9 mouse cellular contexts compared by ENCODE assay signal in genomic region chr2:35714742-35715167, GRCm38 (mm10).
DNase-seq lines count a peak whose midpoint lies in the region; ATAC-seq and TF ChIP-seq lines count a peak whose summit lies in the region.
"Had no signal": no experiment of that assay in that cellular context is flagged by ENCODE, and none has a peak within 500 bp of the region (broad histone marks: within the 10 kb centered on the region; RNA-seq: fewer than 3 reads in every experiment).

No protein-coding gene starts in this region.

- 22% methylated on average over 8 of the region's 8 CpGs for WGBS in heart, embryonic 15.5 days

- TF ChIP-seq CTCF in Patski (IDR thresholded peaks at IDR 0.05), result no peak

- peaks cover 69% of the 10 kb centered on the region for H3K36me3 ChIP-seq in heart, embryonic 15.5 days

- DNase-seq in cerebellum, adult 9-10 months, result peak; percentile 71
- DNase-seq in cerebellum, postnatal 10 days, result no peak
- DNase-seq in left cerebral cortex, postnatal 25 days (ENCODE audit: low spot score in 2 of 2), result peak; percentile 32 to 75
- DNase-seq in left cerebral cortex, postnatal 36 days (ENCODE audit: low spot score in 2 of 2), result no peak
- peak; percentile 56 for DNase-seq in Patski (ENCODE audit: low read depth, low spot score)
- DNase-seq in spleen, adult 18-20 months, result no peak
- DNase-seq in adrenal gland, postnatal 4 days (ENCODE audit: low spot score in 2 of 2), result no peak
- DNase-seq: gastrocnemius, postnatal 36 days had no signal

- H3K9ac ChIP-seq in heart, embryonic 15.5 days, result no peak overlapping the region

- in situ Hi-C loops in Patski (cut with MboI; ENCODE audit: low pct_unique_long_range_greater_than_20kb), result loop anchor here (5.0 kb wide), 1 partner anchor 62 kb away; no protein-coding TSS in a partner anchor

- no peaks in the 10 kb centered on the region for H3K9me3 ChIP-seq in heart, embryonic 15.5 days (replicated peaks)

- ATAC-seq in Patski, result peak; percentile 86
- ATAC-seq in heart, embryonic 15.5 days (replicated peaks; ENCODE audit: insufficient number of reproducible peaks, insufficient read depth, low FRiP score, low read depth), result peak; percentile 64

- H3K27ac ChIP-seq in heart, embryonic 15.5 days, result peak overlapping the region; percentile 54

- POLR2A ChIA-PET in Patski (lab: Charles Lee), result no interaction called here

- peaks cover 35% of the 10 kb centered on the region for H3K4me1 ChIP-seq in heart, embryonic 15.5 days (replicated peaks)

- intact Hi-C loops in left cerebral cortex, postnatal 25 days (cut with DNase I), result loop anchor here (1.0 to 5.0 kb wide), 5 partner anchors 32 to 156 kb away; partner anchors contain the start of gene Dab2ip
- intact Hi-C loops in left cerebral cortex, postnatal 36 days (cut with DNase I), result loop anchor here (5.0 kb wide), 1 partner anchor 52 kb away; no protein-coding TSS in a partner anchor

- H3K4me3 ChIP-seq in heart, embryonic 15.5 days, result no peak overlapping the region

- no peaks in the 10 kb centered on the region for H3K27me3 ChIP-seq in Patski
- no peaks in the 10 kb centered on the region for H3K27me3 ChIP-seq in heart, embryonic 15.5 days

- CTCF ChIA-PET in Patski (lab: Charles Lee), result interaction anchor here (0.9 to 1.4 kb wide), 3 partner anchors 9 to 170 kb away, joined by 3 to 5 read pairs (median 3); no protein-coding TSS in a partner anchor

- H3K4me2 ChIP-seq in heart, embryonic 15.5 days, result no peak overlapping the region

Comparison
In these comparisons a context has a peak if more than half of its experiments do, and no peak if none do; other contexts are left out.
1. DNase-seq: peak in cerebellum, adult 9-10 months (single experiment), left cerebral cortex, postnatal 25 days (2 of 2) and Patski (single experiment); none in cerebellum, postnatal 10 days (0 of 2), left cerebral cortex, postnatal 36 days (0 of 2), spleen, adult 18-20 months (0 of 2) and adrenal gland, postnatal 4 days (0 of 2).